In the genomic region with DNA sequence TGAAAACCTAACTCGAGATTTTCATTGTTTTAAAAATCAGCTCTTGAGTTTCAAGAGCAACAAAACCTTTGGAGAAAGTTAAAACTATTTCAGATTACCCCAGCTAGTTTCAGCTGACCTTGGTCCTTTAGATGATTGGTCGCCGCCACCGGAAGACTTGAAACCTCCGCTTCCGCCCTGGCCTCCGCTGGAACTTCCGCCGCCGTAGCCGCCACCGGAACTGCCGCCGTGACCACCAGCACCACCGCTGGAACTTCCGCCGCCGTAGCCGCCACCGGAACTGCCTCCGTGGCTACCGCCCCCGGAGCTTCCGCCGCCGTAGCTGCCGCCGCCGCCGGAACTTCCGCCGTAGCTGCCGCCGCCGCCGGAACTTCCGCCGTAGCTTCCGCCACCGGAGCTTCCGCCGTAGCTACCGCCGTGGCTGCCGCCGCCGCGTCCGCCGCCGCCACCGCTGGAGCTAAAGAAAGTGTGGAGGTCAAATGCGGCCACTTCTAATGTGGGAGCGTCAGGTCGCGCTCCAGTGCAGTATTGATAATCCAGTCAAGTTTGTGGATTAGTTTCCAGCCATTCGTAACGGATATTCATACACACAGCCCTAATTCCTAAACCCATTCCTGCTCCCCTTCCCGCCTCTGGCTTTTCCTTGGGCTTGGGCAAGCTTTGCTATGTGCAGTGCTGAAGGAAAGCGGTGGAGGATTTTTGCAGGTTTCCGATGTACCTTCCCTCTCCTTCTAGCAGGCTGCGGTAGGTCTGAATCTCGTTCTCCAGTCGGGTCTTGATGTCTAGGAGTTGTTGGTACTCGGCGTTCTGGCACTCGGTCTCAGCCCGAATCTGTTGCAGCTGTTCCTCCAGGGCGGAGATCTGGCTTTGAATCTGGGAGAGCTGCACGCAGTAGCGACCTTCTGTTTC, we compare ENCODE assay signal across 9 mouse cellular contexts. TPM values are rescaled to one million over a fixed set of nuclear protein-coding genes. Genes with fewer than 3 reads are reported as not detected.
DNase-seq lines count a peak whose midpoint lies in the region; ATAC-seq and TF ChIP-seq lines count a peak whose summit lies in the region.
"Had no signal": no experiment of that assay in that cellular context is flagged by ENCODE, and none has a peak within 500 bp of the region (broad histone marks: within the 10 kb centered on the region; RNA-seq: fewer than 3 reads in every experiment).

No protein-coding gene starts in this region.

- H3K4me3 ChIP-seq in E14TG2a.4 (replicated peaks; ENCODE audit: low read length), result peak overlapping the region; percentile 84
- H3K4me3 ChIP-seq in forebrain, embryonic 16.5 days (replicated peaks; ENCODE audit: low read length), result peak overlapping the region; percentile 64
- H3K4me3 ChIP-seq in layer of hippocampus, adult 2 months, result peak overlapping the region; percentile 70
- peak overlapping the region; percentile 75 for H3K4me3 ChIP-seq in lung, adult 2 months (replicated peaks; ENCODE audit: extremely low read depth, low read depth, low read length)
- peak overlapping the region; percentile 64 for H3K4me3 ChIP-seq in neural tube, embryonic 15.5 days (replicated peaks)

- H3K27me3 ChIP-seq in E14TG2a.4 (ENCODE audit: insufficient read depth, low read length), result no peaks in the 10 kb centered on the region
- H3K27me3 ChIP-seq in forebrain, embryonic 16.5 days (replicated peaks; ENCODE audit: control insufficient read depth, insufficient read depth, low read length), result no peaks in the 10 kb centered on the region
- peaks cover 21% of the 10 kb centered on the region for H3K27me3 ChIP-seq in neural tube, embryonic 15.5 days (replicated peaks)

- intact Hi-C loops in heart, postnatal 36 days (cut with DNase I), result loop anchor here (10.0 kb wide), 1 partner anchor 619 kb away; no protein-coding TSS in a partner anchor

- peak; percentile 89 for DNase-seq in cerebellum, adult 11 months
- peak; percentile 90 to 92 for DNase-seq in heart, postnatal 36 days
- DNase-seq in layer of hippocampus, adult 2 months (ENCODE audit: low spot score in 2 of 2), result peak; percentile 89
- peak; percentile 86 for DNase-seq in lung, adult 2 months
- peak; percentile 87 for DNase-seq in testis, postnatal 10 days (ENCODE audit: low spot score)

- H3K36me3 ChIP-seq in E14TG2a.4 (ENCODE audit: insufficient read depth, low read length), result peaks cover 4% of the 10 kb centered on the region; the same call in 1 of the 2 replicates
- no peaks in the 10 kb centered on the region for H3K36me3 ChIP-seq in forebrain, embryonic 16.5 days (ENCODE audit: control insufficient read depth, insufficient read depth)
- H3K36me3 ChIP-seq in neural tube, embryonic 15.5 days, result no peaks in the 10 kb centered on the region

- H3K9ac ChIP-seq in forebrain, embryonic 16.5 days (replicated peaks; ENCODE audit: low read depth, low read length), result peak overlapping the region; percentile 71
- peak overlapping the region; percentile 79 for H3K9ac ChIP-seq in neural tube, embryonic 15.5 days (replicated peaks)

- H3K27ac ChIP-seq in forebrain, embryonic 16.5 days (ENCODE audit: low read length), result peak overlapping the region; percentile 93
- peak overlapping the region; percentile 97 for H3K27ac ChIP-seq in layer of hippocampus, adult 2 months
- H3K27ac ChIP-seq in neural tube, embryonic 15.5 days (replicated peaks), result peak overlapping the region; percentile 96

- H3K9me3 ChIP-seq in E14TG2a.4 (ENCODE audit: low read length), result no peaks in the 10 kb centered on the region
- H3K9me3 ChIP-seq in forebrain, embryonic 16.5 days (ENCODE audit: control insufficient read depth, low read length), result no peaks in the 10 kb centered on the region
- H3K9me3 ChIP-seq in neural tube, embryonic 15.5 days (replicated peaks), result no peaks in the 10 kb centered on the region

- H3K4me1 ChIP-seq in E14TG2a.4 (replicated peaks; ENCODE audit: low read depth, low read length), result peaks cover 28% of the 10 kb centered on the region
- 0 out of 2 replicates have a peak, but pooled peaks cover 6% of the 10 kb centered on the region for H3K4me1 ChIP-seq in forebrain, embryonic 16.5 days (replicated peaks; ENCODE audit: control insufficient read depth, insufficient read depth, low read length)
- no peaks in the 10 kb centered on the region for H3K4me1 ChIP-seq in lung, adult 2 months (ENCODE audit: control insufficient read depth, insufficient read depth, low read length)
- H3K4me1 ChIP-seq in neural tube, embryonic 15.5 days, result peaks cover 13% of the 10 kb centered on the region

- WGBS in forebrain, embryonic 16.5 days, result under 1% methylated on average over 71 of the region's 71 CpGs
- 1% methylated on average over 70 of the region's 71 CpGs for WGBS in lung, adult 2 months
- 2% methylated on average over 71 of the region's 71 CpGs for WGBS in neural tube, embryonic 15.5 days

- TF ChIP-seq CTCF in E14TG2a.4 (conservative IDR thresholded peaks at IDR 0.05; ENCODE audit: low read length), result no peak
- no peak for TF ChIP-seq CTCF in layer of hippocampus, adult 2 months (conservative IDR thresholded peaks at IDR 0.05)
- TF ChIP-seq CTCF in lung, adult 2 months (IDR thresholded peaks at IDR 0.05; ENCODE audit: insufficient read depth, low read length), result no peak

- peak; percentile 92 for ATAC-seq in forebrain, embryonic 16.5 days
- ATAC-seq in neural tube, embryonic 15.5 days (ENCODE audit: low FRiP score), result peak; percentile 84; the same call in 1 of the 2 replicates

- H3K4me2 ChIP-seq in forebrain, embryonic 16.5 days (ENCODE audit: low read length), result peak overlapping the region; percentile 59
- peak overlapping the region; percentile 69 for H3K4me2 ChIP-seq in neural tube, embryonic 15.5 days

- peak; percentile 69 for TF ChIP-seq POLR2A in lung, adult 2 months (IDR thresholded peaks at IDR 0.05; ENCODE audit: borderline replicate concordance, extremely low read depth, low read depth, low read length)

RNA-seq across cellular contexts. Expression of gene Krt10, which starts 3.1 kb away (rescaled TPM):
- polyA plus RNA-seq in forebrain, embryonic 16.5 days (2015; fragmentation: Nextera tagmentation; extraction: Ambion mirVana), result 24.1 and 25.3 TPM in 2 replicates
- 1 to 10 TPM; 3.4 to 3.7 TPM for total RNA-seq in heart, postnatal 36 days (2021)
- total RNA-seq in layer of hippocampus, adult 2 months (2021), result 10 to 100 TPM; 14.8 to 16.4 TPM
- polyA plus RNA-seq in lung, adult 2 months (2012; rRNA removed), result 1.0 and 1.1 TPM in 2 replicates
- polyA plus RNA-seq in neural tube, embryonic 15.5 days (2015; fragmentation: Nextera tagmentation; extraction: Ambion mirVana), result 31.6 and 31.8 TPM in 2 replicates

RNA-seq across cellular contexts. Expression of gene Krt28, which starts 11.4 kb away (rescaled TPM):
- not detected in 2 replicates for polyA plus RNA-seq in forebrain, embryonic 16.5 days (2015; fragmentation: Nextera tagmentation; extraction: Ambion mirVana)
- not detected for total RNA-seq in heart, postnatal 36 days (2021)
- total RNA-seq in layer of hippocampus, adult 2 months (2021), result under 1 TPM in 1 of 2 experiments, not detected in 1; 0.23 TPM
- 0.11 and 0.15 TPM in 2 replicates for polyA plus RNA-seq in lung, adult 2 months (2012; rRNA removed)
- 0.36 and 0.50 TPM in 2 replicates for polyA plus RNA-seq in neural tube, embryonic 15.5 days (2015; fragmentation: Nextera tagmentation; extraction: Ambion mirVana)
- polyA plus RNA-seq: gonadal fat pad, adult 2 months had no signal

RNA-seq across cellular contexts. Expression of gene Krt27, which starts 35.2 kb away (rescaled TPM):
- polyA plus RNA-seq in forebrain, embryonic 16.5 days (2015; fragmentation: Nextera tagmentation; extraction: Ambion mirVana), result not detected in 2 replicates
- not detected for total RNA-seq in heart, postnatal 36 days (2021)
- total RNA-seq in layer of hippocampus, adult 2 months (2021), result not detected
- polyA plus RNA-seq in lung, adult 2 months (2012; rRNA removed), result not detected in 2 replicates
- 0.19 and 0.33 TPM in 2 replicates for polyA plus RNA-seq in neural tube, embryonic 15.5 days (2015; fragmentation: Nextera tagmentation; extraction: Ambion mirVana)
- polyA plus RNA-seq: gonadal fat pad, adult 2 months had no signal

RNA-seq across cellular contexts. Expression of gene Krt12, which starts 36.0 kb away (rescaled TPM):
- 0.18 and 0.24 TPM in 2 replicates for polyA plus RNA-seq in forebrain, embryonic 16.5 days (2015; fragmentation: Nextera tagmentation; extraction: Ambion mirVana)
- total RNA-seq in heart, postnatal 36 days (2021), result not detected
- 1 to 10 TPM in 1 of 2 experiments, under 1 TPM in 1; 0.97 to 1.4 TPM for total RNA-seq in layer of hippocampus, adult 2 months (2021)
- polyA plus RNA-seq in lung, adult 2 months (2012; rRNA removed), result 0.06 TPM in 1 of 2 replicates, not detected in the other
- 0.11 and 0.12 TPM in 2 replicates for polyA plus RNA-seq in neural tube, embryonic 15.5 days (2015; fragmentation: Nextera tagmentation; extraction: Ambion mirVana)
- polyA plus RNA-seq: gonadal fat pad, adult 2 months had no signal

RNA-seq across cellular contexts. Expression of gene Krt26, which starts 48.3 kb away (rescaled TPM):
- 0.08 TPM in 1 of 2 replicates, not detected in the other for polyA plus RNA-seq in forebrain, embryonic 16.5 days (2015; fragmentation: Nextera tagmentation; extraction: Ambion mirVana)
- total RNA-seq in heart, postnatal 36 days (2021), result not detected
- total RNA-seq in layer of hippocampus, adult 2 months (2021), result not detected
- polyA plus RNA-seq in lung, adult 2 months (2012; rRNA removed), result not detected in 2 replicates
- 0.19 and 0.26 TPM in 2 replicates for polyA plus RNA-seq in neural tube, embryonic 15.5 days (2015; fragmentation: Nextera tagmentation; extraction: Ambion mirVana)
- polyA plus RNA-seq: gonadal fat pad, adult 2 months had no signal

Comparison
In these comparisons a context has a peak if more than half of its experiments do, and no peak if none do; other contexts are left out.
1. Peak in every context shown above with its lines: DNase-seq, ATAC-seq, H3K4me3 ChIP-seq and H3K27ac ChIP-seq.
2. RNA of gene Krt10, which starts 3.1 kb away (polyA plus RNA-seq): 31.6 to 31.8 TPM in neural tube, embryonic 15.5 days and 24.1 to 25.3 TPM in forebrain, embryonic 16.5 days; 1.0 to 1.1 TPM in lung, adult 2 months; every median in the first group is over 10 times any median in the second.